Mouse (Mus musculus): ENCODE measurements around the gene Ptger4.

Ptger4 gene

GRCm38 (mm10) chr15:5165121-5165773 is 78.7 kb downstream of the Ptger4 start:
- DNase-seq (ENCODE audit: low read depth, low spot score): no peak

GRCm38 (mm10) chr15:5158827-5159226 is 85.2 kb downstream of the Ptger4 start:
- DNase-seq (ENCODE audit: low read depth, low spot score): no peak

GRCm38 (mm10) chr15:5157386-5157785 is 86.6 kb downstream of the Ptger4 start:
- no peak for DNase-seq (ENCODE audit: low read depth, low spot score)
